Mouse (Mus musculus) MEL (cell line): Measurements from ENCODE around the gene Tmem132e. TPM values are rescaled to one million over a fixed set of nuclear protein-coding genes. Genes with fewer than 3 reads are reported as not detected.

ENCODE experiments used
- DNase-seq: peaks from one replicate; pipeline ENCODE4 v3.0.0; 2011; ENCODE audit warnings: low read depth, low spot score
- H3K27ac ChIP-seq: 2 replicates; pipeline ENCODE4 v1.5.1; 2012; ENCODE audit warnings: low read depth, mild to moderate bottlenecking, control low read depth, low read length, moderate library complexity; ENCODE audit not compliant: control insufficient read depth
- H3K27me3 ChIP-seq, 2 experiments: fragments of 150-350 bp in 1 of 2; sonication (generic) in 1 of 2; 2 replicates each; pipeline ENCODE4 v1.6.1; 2012; ENCODE audit warnings: low read length in 2 of 2, mild to moderate bottlenecking in 2 of 2, improper control_type of control experiment in 1 of 2, moderate library complexity in 1 of 2; ENCODE audit not compliant: insufficient read depth in 2 of 2, control insufficient read depth in 1 of 2
- H3K36me3 ChIP-seq, 2 experiments: 2 replicates each; pipeline ENCODE4 v1.6.1; 2012 to 2014; ENCODE audit warnings: low read length in 2 of 2, improper control_type of control experiment in 1 of 2, inconsistent platforms in 1 of 2, mild to moderate bottlenecking in 1 of 2; ENCODE audit not compliant: insufficient read depth in 2 of 2, control insufficient read depth in 1 of 2
- H3K4me1 ChIP-seq, 2 experiments: fragments of 150-350 bp in 1 of 2; sonication (generic) in 1 of 2; 2 replicates each; pipeline ENCODE4 v1.6.1; 2012; ENCODE audit warnings: low read length in 2 of 2, improper control_type of control experiment in 1 of 2, mild to moderate bottlenecking in 1 of 2; ENCODE audit not compliant: insufficient read depth in 2 of 2, control insufficient read depth in 1 of 2
- H3K4me3 ChIP-seq, 2 experiments: fragments of 150-350 bp in 1 of 2; sonication (generic) in 1 of 2; 2 replicates each; pipeline ENCODE4 v1.5.1; 2012; ENCODE audit warnings: low read depth in 2 of 2, low read length in 2 of 2, mild to moderate bottlenecking in 2 of 2, moderate library complexity in 2 of 2, control low read depth in 1 of 2, improper control_type of control experiment in 1 of 2; ENCODE audit not compliant: control insufficient read depth in 1 of 2, insufficient read depth in 1 of 2
- H3K79me2 ChIP-seq: 2 replicates; pipeline ENCODE4 v1.6.1; 2012; ENCODE audit warnings: mild to moderate bottlenecking, low read length, moderate library complexity; ENCODE audit not compliant: control insufficient read depth, poor library complexity, insufficient read depth
- H3K9ac ChIP-seq: 2 replicates; pipeline ENCODE4 v1.6.1; 2012; ENCODE audit warnings: low read depth, mild to moderate bottlenecking, control low read depth, low read length, moderate library complexity; ENCODE audit not compliant: control insufficient read depth, poor library complexity, severe bottlenecking
- H3K9me3 ChIP-seq: fragments of 150-350 bp; sonication (generic); replicated peaks from 2 replicates; pipeline ENCODE4 v1.6.1; 2012; ENCODE audit warnings: mild to moderate bottlenecking, low read length, improper control_type of control experiment, moderate library complexity; ENCODE audit not compliant: insufficient read depth
- E2F4 ChIP-seq: IDR thresholded peaks from 2 replicates; pipeline ENCODE4 v1.6.1; 2011; ENCODE audit warnings: low read depth, low read length, improper control_type of control experiment, borderline replicate concordance
- GABPA ChIP-seq: IDR thresholded peaks from 2 replicates; pipeline ENCODE4 v1.6.1; 2012; ENCODE audit warnings: low read depth, mild to moderate bottlenecking, inconsistent platforms, low read length, improper control_type of control experiment, moderate library complexity
- GATA1 ChIP-seq: IDR thresholded peaks from 2 replicates; pipeline ENCODE4 v1.6.1; 2011; ENCODE audit warnings: low read depth, low read length, improper control_type of control experiment
- JUND ChIP-seq: IDR thresholded peaks from 2 replicates; pipeline ENCODE4 v1.6.1; 2011; ENCODE audit warnings: low read depth, mild to moderate bottlenecking, improper control_type of control experiment, low read length
- KAT2A ChIP-seq: conservative IDR thresholded peaks from 2 replicates; pipeline ENCODE4 v1.6.1; 2012; ENCODE audit warnings: low read depth, low read length, improper control_type of control experiment, inconsistent platforms
- MEF2A ChIP-seq: IDR thresholded peaks from 2 replicates; pipeline ENCODE4 v1.6.1; 2014; ENCODE audit warnings: low read depth, mild to moderate bottlenecking, inconsistent platforms, low read length, improper control_type of control experiment; ENCODE audit not compliant: poor library complexity, insufficient replicate concordance, severe bottlenecking; ENCODE audit errors: extremely low read depth
- NELFE ChIP-seq: IDR thresholded peaks from 2 replicates; pipeline ENCODE4 v1.6.1; 2011; ENCODE audit warnings: low read depth, low read length, improper control_type of control experiment
- NRF1 ChIP-seq: IDR thresholded peaks from 2 replicates; pipeline ENCODE4 v1.6.1; 2014; ENCODE audit warnings: low read depth, mild to moderate bottlenecking, inconsistent platforms, low read length, improper control_type of control experiment, moderate library complexity; ENCODE audit not compliant: poor library complexity, insufficient read depth, severe bottlenecking
- POLR2AphosphoS2 ChIP-seq: IDR thresholded peaks from 2 replicates; pipeline ENCODE4 v1.6.1; 2011; ENCODE audit warnings: low read length, improper control_type of control experiment
- POLR2AphosphoS5 ChIP-seq: IDR thresholded peaks from 2 replicates; pipeline ENCODE4 v1.6.1; 2012; ENCODE audit warnings: low read depth, borderline replicate concordance, mild to moderate bottlenecking, inconsistent platforms, low read length, moderate library complexity, mixed read lengths
- TBP ChIP-seq: IDR thresholded peaks from 2 replicates; pipeline ENCODE4 v1.8.0; 2011; ENCODE audit warnings: low read depth, low read length, improper control_type of control experiment
- UBTF ChIP-seq: IDR thresholded peaks from 2 replicates; pipeline ENCODE4 v1.6.1; 2012; ENCODE audit warnings: low read depth, mild to moderate bottlenecking, inconsistent platforms, low read length, improper control_type of control experiment, moderate library complexity, borderline replicate concordance; ENCODE audit not compliant: insufficient read depth
- USF2 ChIP-seq, 2 experiments: IDR thresholded peaks; 2 replicates each; pipeline ENCODE4 v1.6.1; 2011 to 2012; ENCODE audit warnings: improper control_type of control experiment in 2 of 2, low read length in 2 of 2, borderline replicate concordance in 1 of 2, inconsistent platforms in 1 of 2, low read depth in 1 of 2, mild to moderate bottlenecking in 1 of 2; ENCODE audit not compliant: insufficient read depth in 1 of 2
- ZKSCAN1 ChIP-seq: IDR thresholded peaks from 2 replicates; pipeline ENCODE4 v1.6.1; 2012; ENCODE audit warnings: low read depth, mild to moderate bottlenecking, inconsistent platforms, low read length, improper control_type of control experiment, moderate library complexity
- ZMIZ1 ChIP-seq: IDR thresholded peaks from 2 replicates; pipeline ENCODE4 v1.6.1; 2012; ENCODE audit warnings: low read depth, mild to moderate bottlenecking, inconsistent platforms, low read length, improper control_type of control experiment, moderate library complexity
- ZNF384 ChIP-seq: IDR thresholded peaks from 2 replicates; pipeline ENCODE4 v1.6.1; 2012; ENCODE audit warnings: low read depth, mild to moderate bottlenecking, inconsistent platforms, low read length, improper control_type of control experiment
- polyA plus RNA-seq, 2 experiments: library from polyadenylated mRNA; stranded (reverse) in 1 of 2; unstranded in 1 of 2; fragments of >175 nt in 1 of 2; fragments of >200 nt in 1 of 2; gene quantifications; 2 replicates each; pipeline versions ENCODE4 v1.2.1 to v1.2.4; 2012; ENCODE audit warnings: low replicate concordance in 2 of 2, low read depth in 1 of 2; ENCODE audit not compliant: insufficient read length in 2 of 2, insufficient read depth in 1 of 2, missing spikeins in 1 of 2
- total RNA-seq: library from RNA; depleted of rRNA; stranded (reverse); fragments of 300-350 nt; gene quantifications from 2 replicates; pipeline ENCODE4 v1.2.3, GENCODE M21; 2012

Tmem132e gene
- total and polyA plus RNA-seq, 3 experiments, result not detected

GRCm38 (mm10) chr11:82386970-82387540, 1.6 kb upstream of the Tmem132e start:
- Histone ChIP-seq H3K9ac (no peak overlapping the region), H3K27me3 (no peaks in the 10 kb centered on the region), H3K36me3 (no peaks in the 10 kb centered on the region), H3K4me1 (no peaks in the 10 kb centered on the region), H3K27ac (no peak overlapping the region), H3K79me2 (no peaks in the 10 kb centered on the region), H3K9me3 (no peaks in the 10 kb centered on the region), H3K4me3 (no peak overlapping the region)
- no peak for DNase-seq
- no peak for TF ChIP-seq MEF2A
- TF ChIP-seq NELFE, result no peak
- no peak for TF ChIP-seq E2F4
- TF ChIP-seq USF2 (IDR thresholded peaks at IDR 0.05; ENCODE audit: borderline replicate concordance in 1 of 2, insufficient read depth in 1 of 2, low read depth in 1 of 2, low read length in 2 of 2), result no peak
- no peak for TF ChIP-seq ZNF384
- TF ChIP-seq POLR2AphosphoS2, result no peak
- no peak for TF ChIP-seq ZKSCAN1
- TF ChIP-seq JUND, result no peak
- no peak for TF ChIP-seq UBTF
- TF ChIP-seq TBP, result no peak
- TF ChIP-seq NRF1, result no peak
- no peak for TF ChIP-seq GATA1
- TF ChIP-seq POLR2AphosphoS5, result no peak

DNA sequence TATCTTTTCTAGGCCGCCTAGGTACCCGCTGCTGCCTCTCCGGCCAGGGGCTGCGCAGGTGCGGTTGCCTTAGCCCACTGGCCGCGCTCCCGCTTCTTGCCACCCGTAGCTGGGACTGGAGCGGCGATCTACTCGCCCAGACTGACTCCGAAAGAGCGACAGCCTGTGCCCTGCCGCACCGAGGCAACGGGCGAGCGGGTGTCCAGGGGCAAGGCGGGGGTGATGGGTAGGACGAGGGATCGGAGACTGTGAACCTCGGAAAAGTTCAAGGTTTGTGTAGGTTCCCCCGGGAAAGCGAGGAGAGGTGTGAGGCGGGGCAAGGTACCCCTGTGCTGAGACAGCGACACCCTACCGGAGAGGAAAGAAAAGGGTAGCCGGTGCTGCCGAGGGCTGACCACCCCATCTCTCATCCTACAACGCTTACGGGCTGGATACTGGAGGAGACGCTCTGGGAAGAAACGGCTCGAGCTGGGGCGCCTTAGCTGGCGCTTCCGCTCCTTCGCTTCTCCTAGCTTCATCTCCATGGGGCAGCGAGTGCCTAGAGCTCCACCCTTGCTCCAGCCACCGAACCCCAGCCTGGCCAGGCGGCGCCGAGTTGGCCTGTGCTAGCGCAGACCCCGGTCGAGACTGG, 874 bp upstream of the Tmem132e start:
- no peaks in the 10 kb centered on the region for H3K9me3 ChIP-seq
- H3K4me3 ChIP-seq, result no peak overlapping the region
- no peaks in the 10 kb centered on the region for H3K27me3 ChIP-seq
- no peaks in the 10 kb centered on the region for H3K36me3 ChIP-seq
- TF ChIP-seq E2F4 (no peak), KAT2A (no peak), ZMIZ1 (no peak), UBTF (no peak), GABPA (no peak)
- H3K79me2 ChIP-seq, result no peaks in the 10 kb centered on the region
- H3K27ac ChIP-seq, result no peak overlapping the region
- H3K9ac ChIP-seq, result no peak overlapping the region
- no peaks in the 10 kb centered on the region for H3K4me1 ChIP-seq
- DNase-seq, result no peak
